Mouse (Mus musculus): Measurements from ENCODE around the gene Prdm11.

- TF ChIP-seq POLR2AphosphoS5 (IDR thresholded peaks at IDR 0.05; ENCODE audit: insufficient replicate concordance, low read depth, low read length) (no peak), CTCF (IDR thresholded peaks at IDR 0.05; ENCODE audit: low read depth, low read length) (no peak), GATA1 (IDR thresholded peaks at IDR 0.05; ENCODE audit: borderline replicate concordance, low read length) (no peak), TAL1 (conservative IDR thresholded peaks at IDR 0.05; ENCODE audit: low read depth, low read length) (no peak), GATA2 (IDR thresholded peaks at IDR 0.05; ENCODE audit: borderline replicate concordance, low read depth, low read length) (no peak)
These were observed 43.6 kb upstream of the Prdm11 start for GRCm38 (mm10) chr2:93089379-93090089.

Data from G1E (cell line).